Mouse (Mus musculus): ENCODE measurements at regions not wholly inside any gene's neighbourhood (a gene's known extent, or its start where the extent isn't known, plus 50 kb on each side); places are given as distances from the start of the nearest gene placed in this dataset.

- no peak for ATAC-seq (ENCODE audit: low FRiP score)
- DNase-seq (ENCODE audit: low spot score, missing footprints), result no peak
- no peaks in the 10 kb centered on the region for H3K27me3 ChIP-seq (ENCODE audit: control insufficient read depth, insufficient read depth, low read length)
- no peak overlapping the region for H3K4me2 ChIP-seq
- no peaks in the 10 kb centered on the region for H3K36me3 ChIP-seq (ENCODE audit: control insufficient read depth, insufficient read depth, low read length)
- WGBS, result 79% methylated on average over 3 of the region's 3 CpGs
- no peak overlapping the region for H3K27ac ChIP-seq (ENCODE audit: low read depth, low read length)
- no peaks in the 10 kb centered on the region for H3K4me1 ChIP-seq (ENCODE audit: control insufficient read depth, insufficient read depth, low read length)
- no peak overlapping the region for H3K4me3 ChIP-seq (ENCODE audit: low read depth, low read length)
- H3K9me3 ChIP-seq (ENCODE audit: control insufficient read depth, low read length), result no peaks in the 10 kb centered on the region
- H3K9ac ChIP-seq (ENCODE audit: low read length), result no peak overlapping the region
Measured at GRCm38 (mm10) chr12:13668485-13669022, 399.6 kb downstream of the Nbas start.

- Histone ChIP-seq H3K36me3 (ENCODE audit: control insufficient read depth, insufficient read depth, low read length) (no peaks in the 10 kb centered on the region), H3K4me1 (ENCODE audit: control insufficient read depth, insufficient read depth, low read length) (no peaks in the 10 kb centered on the region), H3K4me2 (no peak overlapping the region), H3K9me3 (ENCODE audit: control insufficient read depth, low read length) (no peaks in the 10 kb centered on the region), H3K9ac (ENCODE audit: low read length) (no peak overlapping the region), H3K4me3 (ENCODE audit: low read depth, low read length) (no peak overlapping the region), H3K27me3 (ENCODE audit: control insufficient read depth, insufficient read depth, low read length) (no peaks in the 10 kb centered on the region), H3K27ac (ENCODE audit: low read depth, low read length) (no peak overlapping the region)
- 49% methylated on average over 1 of the region's 1 CpGs for WGBS
- ATAC-seq (ENCODE audit: low FRiP score) (no peak), DNase-seq (ENCODE audit: low spot score, missing footprints) (no peak)
Measured at GRCm38 (mm10) chr12:13639336-13639735, 370.4 kb downstream of the Nbas start.
